Mouse (Mus musculus) midbrain, embryonic 14.5 days (tissue): Measurements from ENCODE around the gene Tldc2. TPM values are rescaled to one million over a fixed set of nuclear protein-coding genes. Genes with fewer than 3 reads are reported as not detected.

Experiments used
- ATAC-seq: fragments of 200-750 bp; cut with Nextera tagmentation; 2 replicates; pipeline ENCODE4 v1.8.0; 2017; ENCODE audit warnings: moderate number of reproducible peaks, moderate library complexity; ENCODE audit not compliant: low FRiP score, low TSS enrichment
- DNase-seq: peaks from one replicate; pipeline ENCODE4 v3.0.0-alpha.2; 2015
- H3K27ac ChIP-seq: fragments of 300-500 bp; sonication (generic); replicated peaks from 2 replicates; pipeline ENCODE4 v1.5.1; 2014; ENCODE audit warnings: mild to moderate bottlenecking, low read depth, low read length, moderate library complexity
- H3K27me3 ChIP-seq: fragments of 300-500 bp; sonication (generic); 2 replicates; pipeline ENCODE4 v1.6.1; 2014; ENCODE audit warnings: low read length, control low read depth, mixed read lengths; ENCODE audit not compliant: control insufficient read depth, insufficient read depth
- H3K36me3 ChIP-seq: fragments of 300-500 bp; sonication (generic); 2 replicates; pipeline ENCODE4 v1.6.1; 2014; ENCODE audit warnings: low read length, control low read depth; ENCODE audit not compliant: control insufficient read depth, insufficient read depth
- H3K4me1 ChIP-seq: fragments of 300-500 bp; sonication (generic); 2 replicates; pipeline ENCODE4 v1.6.1; 2014; ENCODE audit warnings: mild to moderate bottlenecking, antibody characterized with exemption, low read length, control low read depth; ENCODE audit not compliant: control insufficient read depth, insufficient read depth
- H3K4me2 ChIP-seq: fragments of 300-500 bp; sonication (generic); 2 replicates; pipeline ENCODE4 v1.6.1; 2014; ENCODE audit warnings: mild to moderate bottlenecking, low read length, moderate library complexity
- H3K4me3 ChIP-seq: fragments of 300-500 bp; sonication (generic); replicated peaks from 2 replicates; pipeline ENCODE4 v1.5.1; 2014; ENCODE audit warnings: low read depth, low read length
- H3K9ac ChIP-seq: fragments of 300-500 bp; sonication (generic); replicated peaks from 2 replicates; pipeline ENCODE4 v1.6.1; 2014; ENCODE audit warnings: mild to moderate bottlenecking, low read length, moderate library complexity
- H3K9me3 ChIP-seq: fragments of 300-500 bp; sonication (generic); 2 replicates; pipeline ENCODE4 v1.6.1; 2016; ENCODE audit warnings: low read length, control low read depth, mixed read lengths; ENCODE audit not compliant: control insufficient read depth
- WGBS: fragments of 180-500 bp; shearing (Covaris S2); extraction: QIAGEN DNeasy Blood & Tissue Kit; methylation state at CpG from one replicate; pipeline ENCODE4 v1.1.7; 2014; 5-methylcytosine and 5-hydroxymethylcytosine counted together
- polyA plus RNA-seq: library from polyadenylated mRNA; unstranded; fragments of >200 nt; fragmentation: Nextera tagmentation; extraction: Ambion mirVana; gene quantifications from 2 replicates; pipeline ENCODE4 v1.2.1, GENCODE M21; 2014

Gene Tldc2
- polyA plus RNA-seq, 1 experiment from 2014 or later, result not detected

- Histone ChIP-seq H3K4me1 (peaks cover 5% of the 10 kb centered on the region; the same call in 1 of the 2 replicates), H3K4me2 (no peak overlapping the region), H3K9ac (no peak overlapping the region), H3K9me3 (peaks cover 5% of the 10 kb centered on the region; the same call in 1 of the 2 replicates), H3K36me3 (no peaks in the 10 kb centered on the region), H3K27me3 (no peaks in the 10 kb centered on the region), H3K27ac (no peak overlapping the region), H3K4me3 (no peak overlapping the region)
- ATAC-seq (no peak), DNase-seq (no peak)
- 94% methylated on average over 9 of the region's 9 CpGs for WGBS
Observed at GRCm38 (mm10) chr2:157137959-157138731, 51.3 kb downstream of the Tldc2 start.

- Histone ChIP-seq H3K4me3 (no peak overlapping the region), H3K9me3 (peaks cover 5% of the 10 kb centered on the region; the same call in 1 of the 2 replicates), H3K36me3 (no peaks in the 10 kb centered on the region), H3K27me3 (no peaks in the 10 kb centered on the region), H3K4me1 (peaks cover 5% of the 10 kb centered on the region; the same call in 1 of the 2 replicates), H3K27ac (no peak overlapping the region), H3K4me2 (no peak overlapping the region), H3K9ac (no peak overlapping the region)
- 84% methylated on average over 5 of the region's 5 CpGs for WGBS
- DNase-seq (no peak), ATAC-seq (no peak)
Observed at GRCm38 (mm10) chr2:157138808-157139207, 52.0 kb downstream of the Tldc2 start.

GRCm38 (mm10) chr2:157139251-157139802, 52.5 kb downstream of the Tldc2 start:
- DNase-seq, result no peak
- peaks cover 1% of the 10 kb centered on the region; the same call in 1 of the 2 replicates for H3K4me1 ChIP-seq
- no peak overlapping the region for H3K27ac ChIP-seq
- no peak overlapping the region for H3K9ac ChIP-seq
- no peaks in the 10 kb centered on the region for H3K27me3 ChIP-seq
- H3K36me3 ChIP-seq, result no peaks in the 10 kb centered on the region
- H3K4me3 ChIP-seq, result no peak overlapping the region
- ATAC-seq, result no peak
- peaks cover 5% of the 10 kb centered on the region; the same call in 1 of the 2 replicates for H3K9me3 ChIP-seq
- no peak overlapping the region for H3K4me2 ChIP-seq
- 90% methylated on average over 5 of the region's 5 CpGs for WGBS

GRCm38 (mm10) chr2:157141962-157142361, 55.1 kb downstream of the Tldc2 start:
- DNase-seq (no peak), ATAC-seq (no peak)
- WGBS, result 86% methylated on average over 4 of the region's 4 CpGs

GRCm38 (mm10) chr2:157144132-157144531, 57.3 kb downstream of the Tldc2 start:
- no peak overlapping the region for H3K27ac ChIP-seq
- 88% methylated on average over 5 of the region's 5 CpGs for WGBS
- peaks cover 5% of the 10 kb centered on the region; the same call in 1 of the 2 replicates for H3K9me3 ChIP-seq
- no peak for DNase-seq
- H3K4me2 ChIP-seq, result no peak overlapping the region
- H3K9ac ChIP-seq, result no peak overlapping the region
- H3K4me3 ChIP-seq, result no peak overlapping the region
- H3K4me1 ChIP-seq, result no peaks in the 10 kb centered on the region
- H3K36me3 ChIP-seq, result peaks cover 26% of the 10 kb centered on the region
- no peaks in the 10 kb centered on the region for H3K27me3 ChIP-seq
- no peak for ATAC-seq

More at GRCm38 (mm10) chr2:157141962-157142361, 55.1 kb downstream of the Tldc2 start:
- Histone ChIP-seq H3K36me3 (peaks cover 7% of the 10 kb centered on the region), H3K4me3 (no peak overlapping the region), H3K9me3 (peaks cover 5% of the 10 kb centered on the region; the same call in 1 of the 2 replicates), H3K4me2 (no peak overlapping the region), H3K9ac (no peak overlapping the region), H3K27me3 (no peaks in the 10 kb centered on the region), H3K4me1 (no peaks in the 10 kb centered on the region), H3K27ac (no peak overlapping the region)

- Histone ChIP-seq H3K9ac (no peak overlapping the region), H3K4me2 (no peak overlapping the region), H3K4me1 (no peaks in the 10 kb centered on the region), H3K36me3 (peaks cover 36% of the 10 kb centered on the region), H3K27ac (no peak overlapping the region), H3K9me3 (no peaks in the 10 kb centered on the region; the same call in 1 of the 2 replicates), H3K27me3 (no peaks in the 10 kb centered on the region), H3K4me3 (no peak overlapping the region)
- whole genome bisulfite sequencing, result 84% methylated on average over 1 of the region's 1 CpGs
- DNase-seq (no peak), ATAC-seq (no peak)
Observed at GRCm38 (mm10) chr2:157145173-157145572, 58.3 kb downstream of the Tldc2 start.

Other genes starting within 250 kb of the Tldc2 start
- 19.3 and 25.8 TPM in 2 replicates for gene Tgif2, start 247.0 kb upstream of the Tldc2 start, polyA plus RNA-seq
- gene 4930518I15Rik, start 229.1 kb upstream of the Tldc2 start, polyA plus RNA-seq, result 5.4 and 7.0 TPM in 2 replicates
- gene Rab5if, start 223.9 kb upstream of the Tldc2 start, polyA plus RNA-seq, result 169 and 171 TPM in 2 replicates
- 0.22 TPM in 1 of 2 replicates, not detected in the other for gene Sla2, start 199.9 kb upstream of the Tldc2 start, polyA plus RNA-seq
- 99.3 and 105 TPM in 2 replicates for gene Ndrg3, start 95.0 kb upstream of the Tldc2 start, polyA plus RNA-seq
- 7.6 and 13.7 TPM in 2 replicates for gene Dsn1, start 79.9 kb upstream of the Tldc2 start, polyA plus RNA-seq
- 12.0 and 13.1 TPM in 2 replicates for gene Soga1, start 7.8 kb upstream of the Tldc2 start, polyA plus RNA-seq
- 9.2 and 12.1 TPM in 2 replicates for gene Samhd1, start 48.2 kb downstream of the Tldc2 start, polyA plus RNA-seq
- gene Rbl1, start 117.5 kb downstream of the Tldc2 start, polyA plus RNA-seq, result 6.7 and 10.8 TPM in 2 replicates
- 167 and 194 TPM in 2 replicates for gene Rpn2, start 192.0 kb downstream of the Tldc2 start, polyA plus RNA-seq
- gene Mroh8, start 192.5 kb downstream of the Tldc2 start, polyA plus RNA-seq, result 0.33 and 0.53 TPM in 2 replicates